Mouse (Mus musculus): ENCODE results near the gene Kmt2a.

The Kmt2a gene

GRCm38 (mm10) chr9:44879694-44880271 lies 1.3 kb downstream of the Kmt2a start:
- DNase-seq (ENCODE audit: low spot score), result peak; percentile 43

- no peak for DNase-seq (ENCODE audit: low spot score)
Measured at GRCm38 (mm10) chr9:44878776-44879500, 2.2 kb downstream of the Kmt2a start.

- DNase-seq (ENCODE audit: low spot score), result no peak
Measured at GRCm38 (mm10) chr9:44877686-44878085, 3.4 kb downstream of the Kmt2a start.

GRCm38 (mm10) chr9:44875476-44875875 lies 5.6 kb downstream of the Kmt2a start:
- no peak for DNase-seq (ENCODE audit: low spot score)

GRCm38 (mm10) chr9:44874198-44874597 lies 6.9 kb downstream of the Kmt2a start:
- DNase-seq (ENCODE audit: low spot score), result no peak

DNA sequence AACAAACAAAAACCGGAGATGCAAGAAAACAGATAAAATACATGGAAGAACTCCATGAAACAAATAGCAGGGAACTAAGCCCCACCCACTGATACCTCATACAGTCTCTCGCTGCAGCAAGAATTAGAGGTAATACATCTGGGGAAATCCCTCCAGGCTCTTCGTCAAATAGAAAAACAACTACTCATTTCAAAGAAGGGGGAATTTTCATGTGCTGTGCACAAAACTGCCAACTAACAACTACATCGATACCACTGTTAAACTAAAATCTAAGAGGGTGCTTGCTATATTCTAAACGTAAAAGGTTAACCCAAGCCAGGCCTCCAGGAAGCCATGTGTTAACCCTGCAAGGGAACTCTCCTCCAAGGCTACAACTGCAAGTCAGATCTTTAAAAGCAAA lies 7.4 kb downstream of the Kmt2a start:
- no peak for DNase-seq (ENCODE audit: low spot score)

GRCm38 (mm10) chr9:44868336-44869094 lies 12.6 kb downstream of the Kmt2a start:
- no peak for DNase-seq (ENCODE audit: low spot score)

DNA sequence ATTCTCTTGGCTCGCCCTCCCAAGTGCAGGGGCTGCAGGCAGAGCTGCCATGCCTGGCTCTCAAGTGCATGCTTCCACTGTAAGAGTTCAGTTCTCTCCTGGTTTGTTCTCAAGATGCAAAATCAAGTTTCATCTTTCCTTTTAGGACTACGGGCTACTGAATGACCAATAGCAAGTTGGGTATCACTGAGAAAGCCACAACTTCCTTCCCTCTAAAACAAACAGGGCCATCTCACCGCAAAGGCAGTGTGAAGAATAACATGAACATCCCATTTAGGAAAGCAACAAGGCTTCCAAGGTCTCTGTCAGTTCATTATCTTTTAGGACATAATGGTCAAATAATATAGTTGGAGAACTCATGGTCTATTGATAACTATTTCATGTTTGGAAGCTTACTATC lies 13.4 kb downstream of the Kmt2a start:
- no peak for DNase-seq (ENCODE audit: low spot score)

- no peak for DNase-seq (ENCODE audit: low spot score)
Measured at GRCm38 (mm10) chr9:44866501-44867240, 14.4 kb downstream of the Kmt2a start.

- no peak for DNase-seq (ENCODE audit: low spot score)
Measured at GRCm38 (mm10) chr9:44861121-44861520, 20.0 kb downstream of the Kmt2a start.

DNA sequence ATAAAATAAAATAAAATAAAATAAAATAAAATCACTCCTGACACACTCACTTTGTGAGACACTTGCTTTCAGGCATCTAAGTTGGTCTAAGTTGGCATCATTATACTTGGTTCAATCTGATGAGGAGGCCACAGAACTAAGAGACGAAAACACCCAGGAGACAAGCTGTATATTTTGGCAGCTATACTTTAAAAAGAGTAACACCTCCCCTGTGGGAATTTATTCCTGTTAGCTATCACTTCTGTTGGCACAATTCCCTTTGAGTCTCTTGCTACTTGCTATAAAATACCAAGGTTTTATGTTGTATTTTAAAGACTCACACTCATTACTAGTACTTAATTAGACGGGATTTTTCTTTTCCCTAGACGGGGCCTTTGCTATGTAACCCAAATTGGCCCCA lies 22.4 kb downstream of the Kmt2a start:
- DNase-seq (ENCODE audit: low spot score), result no peak

- no peak for DNase-seq (ENCODE audit: low spot score)
Measured at GRCm38 (mm10) chr9:44857405-44857992, 23.6 kb downstream of the Kmt2a start.

- DNase-seq (ENCODE audit: low spot score), result no peak
Measured at GRCm38 (mm10) chr9:44855153-44855552, 25.9 kb downstream of the Kmt2a start.

- DNase-seq (ENCODE audit: low spot score), result no peak
Measured at GRCm38 (mm10) chr9:44847446-44847845, 33.6 kb downstream of the Kmt2a start.

DNA sequence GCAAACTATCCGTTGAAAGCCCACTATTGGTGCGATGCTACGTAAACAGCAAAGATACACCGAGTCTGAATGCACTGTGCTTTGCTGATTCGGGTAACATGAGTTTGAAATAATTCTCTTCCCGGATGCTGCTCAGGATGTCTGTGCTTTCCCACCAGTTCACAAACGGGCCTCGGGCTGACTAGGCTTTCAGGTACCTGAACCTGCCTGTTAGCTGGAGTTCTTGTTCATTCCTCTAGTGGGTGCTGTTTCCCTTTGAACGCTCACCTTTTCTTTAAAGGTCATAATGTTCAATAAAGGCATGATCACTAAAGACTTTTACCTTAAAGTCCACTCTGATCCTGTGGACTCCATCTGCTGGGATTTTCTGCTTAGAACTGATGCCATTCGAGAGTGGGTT lies 39.9 kb downstream of the Kmt2a start:
- DNase-seq (ENCODE audit: low spot score), result no peak

DNA sequence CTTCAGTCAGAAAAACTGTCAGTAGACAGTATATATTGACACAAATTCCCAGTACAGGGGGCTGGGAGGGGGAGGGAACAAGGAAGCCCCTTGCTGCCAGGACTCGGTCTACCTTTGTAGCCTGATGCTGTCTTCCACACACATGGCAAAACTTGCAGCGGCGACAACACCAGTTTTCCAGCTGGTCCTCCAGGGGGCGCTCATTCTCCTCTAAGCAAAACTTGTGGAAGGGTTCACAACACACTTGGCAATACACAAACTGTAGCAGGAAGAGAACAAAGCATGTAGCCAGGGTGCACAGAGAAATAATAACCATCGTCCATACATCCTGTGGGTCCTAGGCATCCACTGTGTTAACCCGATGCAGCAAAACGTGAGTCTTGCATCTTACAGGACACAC lies 44.7 kb downstream of the Kmt2a start:
- peak; percentile 87 for DNase-seq (ENCODE audit: low spot score)

- peak; percentile 67 for DNase-seq (ENCODE audit: low spot score)
Measured at GRCm38 (mm10) chr9:44832356-44832755, 48.7 kb downstream of the Kmt2a start.

DNA sequence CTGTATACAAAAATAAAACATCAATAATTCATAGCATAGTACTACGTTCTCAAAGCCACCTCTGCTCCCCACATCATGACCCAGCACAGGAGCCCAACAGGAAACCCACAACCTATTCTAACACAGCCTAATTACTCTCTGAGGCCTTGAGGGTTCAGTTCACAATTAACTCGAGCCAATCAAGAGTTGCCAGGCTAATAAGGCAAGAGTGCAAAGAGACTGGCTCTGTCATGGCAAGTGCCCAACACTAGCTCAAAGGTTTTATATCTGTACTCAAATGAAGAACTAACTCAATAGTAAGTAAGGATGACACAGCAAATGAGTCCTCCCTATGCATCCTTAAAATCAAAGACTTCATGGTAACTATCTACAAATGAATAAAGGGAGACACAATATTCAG lies 50.6 kb downstream of the Kmt2a start:
- DNase-seq (ENCODE audit: low spot score), result no peak

DNA sequence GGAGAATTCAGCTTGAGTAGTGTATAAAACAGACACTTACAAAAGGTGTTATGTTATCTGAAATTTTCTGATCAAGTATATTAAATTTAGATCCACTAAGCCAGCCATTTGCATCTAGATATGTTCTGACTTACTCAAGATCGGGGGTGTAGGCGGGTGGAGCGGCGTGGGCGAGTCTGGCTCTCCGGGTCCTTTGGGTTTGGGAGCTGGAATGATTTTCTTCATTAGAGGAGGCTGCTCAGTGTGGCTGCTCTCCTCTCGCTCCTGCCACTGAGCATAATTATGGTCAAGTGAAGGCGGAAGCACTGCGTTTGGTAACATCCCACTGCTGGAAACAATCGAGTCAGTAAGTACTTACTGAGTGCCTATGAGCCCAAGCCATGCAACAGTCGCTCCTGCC lies 52.2 kb downstream of the Kmt2a start:
- DNase-seq (ENCODE audit: low spot score), result no peak

- DNase-seq (ENCODE audit: low spot score), result no peak
Measured at GRCm38 (mm10) chr9:44826660-44827059, 54.4 kb downstream of the Kmt2a start.

DNA sequence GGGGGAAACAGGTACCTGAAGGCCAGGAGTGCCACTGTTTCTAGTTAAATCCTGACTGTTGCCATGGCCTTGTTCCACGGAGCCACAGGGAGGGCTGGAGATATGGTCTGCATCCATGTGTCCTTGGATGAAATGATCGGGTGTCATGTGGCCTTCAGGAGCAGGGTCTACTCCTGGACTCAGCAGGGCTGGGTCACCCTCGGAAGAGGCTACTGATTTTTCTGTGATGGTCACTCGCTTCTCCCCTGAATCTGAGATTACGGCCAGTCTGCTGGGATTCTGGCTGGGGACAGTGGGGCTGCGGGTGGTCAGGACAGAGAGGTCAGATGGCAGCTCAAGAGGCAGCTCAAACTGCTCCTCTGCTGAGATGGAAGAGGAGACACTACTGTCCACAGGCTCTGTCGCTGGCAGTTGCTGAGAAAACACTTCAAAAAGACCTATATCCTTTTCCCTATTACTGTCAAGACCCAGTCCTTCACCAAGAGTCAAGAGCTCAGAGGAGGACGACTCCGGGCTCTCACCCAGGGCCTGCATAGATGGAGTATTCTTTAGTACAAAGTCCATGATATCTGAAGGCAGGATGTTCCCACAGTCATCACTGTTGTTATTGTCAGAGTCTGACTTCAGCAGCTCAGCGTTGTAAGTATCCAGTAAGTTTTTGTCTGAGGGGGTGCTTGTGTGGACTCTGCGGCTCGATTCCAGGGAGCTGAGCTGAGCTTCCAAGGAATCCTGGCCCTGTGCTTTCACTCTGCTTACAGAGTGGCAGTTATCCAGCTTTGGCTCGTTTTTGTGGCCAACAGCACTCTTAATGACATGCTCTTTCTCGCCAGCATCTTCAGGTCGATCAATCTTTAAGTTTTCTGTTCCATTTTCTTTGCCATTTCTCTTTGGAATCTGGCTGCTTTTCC lies 60.9 kb downstream of the Kmt2a start:
- no peak for DNase-seq (ENCODE audit: low spot score)

Measured in testis, postnatal 10 days (tissue).